Mouse (Mus musculus) liver, embryonic 16.5 days (tissue): Measurements from ENCODE around the gene Atrip. TPM values are rescaled to one million over a fixed set of nuclear protein-coding genes. Genes with fewer than 3 reads are reported as not detected.

Source experiments
- ATAC-seq: fragments of 200-750 bp; cut with Nextera tagmentation; 2 replicates; pipeline ENCODE4 v1.8.0; 2017; ENCODE audit warnings: low read depth, mild to moderate bottlenecking, moderate number of reproducible peaks, moderate library complexity
- H3K27ac ChIP-seq: fragments of 300-500 bp; sonication (generic); 2 replicates; pipeline ENCODE4 v1.5.1; 2014; ENCODE audit warnings: mild to moderate bottlenecking, low read length
- H3K27me3 ChIP-seq: fragments of 300-500 bp; sonication (generic); 2 replicates; pipeline ENCODE4 v1.6.1; 2014; ENCODE audit warnings: low read depth, low read length, mixed read lengths; ENCODE audit not compliant: control insufficient read depth, insufficient read depth
- H3K36me3 ChIP-seq: fragments of 300-500 bp; sonication (generic); 2 replicates; pipeline ENCODE4 v1.6.1; 2014; ENCODE audit warnings: mild to moderate bottlenecking; ENCODE audit not compliant: control insufficient read depth, insufficient read depth
- H3K4me1 ChIP-seq: fragments of 300-500 bp; sonication (generic); 2 replicates; pipeline ENCODE4 v1.6.1; 2014; ENCODE audit warnings: low read depth, low read length, mixed read lengths; ENCODE audit not compliant: control insufficient read depth
- H3K4me2 ChIP-seq: fragments of 300-500 bp; sonication (generic); 2 replicates; pipeline ENCODE4 v1.6.1; 2014; ENCODE audit warnings: low read depth, low read length, mixed read lengths
- H3K4me3 ChIP-seq: fragments of 300-500 bp; sonication (generic); 2 replicates; pipeline ENCODE4 v1.5.1; 2014; ENCODE audit warnings: low read depth, mild to moderate bottlenecking, low read length
- H3K9ac ChIP-seq: fragments of 300-500 bp; sonication (generic); 2 replicates; pipeline ENCODE4 v1.6.1; 2014; ENCODE audit warnings: low read depth, low read length
- H3K9me3 ChIP-seq: fragments of 300-500 bp; sonication (generic); replicated peaks from 2 replicates; pipeline ENCODE4 v1.6.1; 2016; ENCODE audit warnings: low read length; ENCODE audit not compliant: control insufficient read depth
- WGBS: fragments of 180-500 bp; shearing (Covaris S2); extraction: QIAGEN DNeasy Blood & Tissue Kit; methylation state at CpG from one replicate; pipeline ENCODE4 v1.1.7; 2014; ENCODE audit not compliant: insufficient replicate concordance; 5-methylcytosine and 5-hydroxymethylcytosine counted together
- polyA plus RNA-seq: library from polyadenylated mRNA; unstranded; fragments of >200 nt; fragmentation: Nextera tagmentation; extraction: Ambion mirVana; gene quantifications from 2 replicates; pipeline ENCODE4 v1.2.1, GENCODE M21; 2015

The Atrip gene
- polyA plus RNA-seq, 1 experiment from 2014 or later, result 8.8 TPM

DNA sequence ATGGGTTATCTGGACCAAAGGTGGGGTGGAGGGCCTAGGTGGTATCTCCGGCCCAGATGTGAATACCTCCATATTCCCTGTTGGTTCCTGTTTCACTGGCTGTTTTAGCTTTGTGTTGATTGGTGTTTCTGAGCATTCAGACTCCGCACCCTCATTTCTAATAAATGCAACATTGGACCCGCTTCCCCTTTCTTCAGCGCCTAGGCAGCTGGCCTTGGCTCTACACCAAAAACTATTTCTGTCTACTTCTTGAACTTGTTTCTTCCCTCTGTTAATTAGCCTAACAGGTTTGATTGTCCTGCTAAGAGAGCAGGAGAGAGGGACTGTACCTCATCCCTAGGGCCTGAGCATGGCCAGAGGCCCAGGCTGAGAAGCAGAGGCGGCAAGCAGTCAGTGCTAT, 16.4 kb downstream of the Atrip start:
- H3K4me2 ChIP-seq, result no peak overlapping the region
- no peaks in the 10 kb centered on the region for H3K27me3 ChIP-seq
- WGBS, result 83% methylated on average over 5 of the region's 5 CpGs
- H3K27ac ChIP-seq, result no peak overlapping the region
- H3K4me3 ChIP-seq, result no peak overlapping the region
- H3K9ac ChIP-seq, result no peak overlapping the region
- ATAC-seq, result no peak
- H3K4me1 ChIP-seq, result peaks cover 27% of the 10 kb centered on the region
- H3K9me3 ChIP-seq, result no peaks in the 10 kb centered on the region
- H3K36me3 ChIP-seq, result no peaks in the 10 kb centered on the region

DNA sequence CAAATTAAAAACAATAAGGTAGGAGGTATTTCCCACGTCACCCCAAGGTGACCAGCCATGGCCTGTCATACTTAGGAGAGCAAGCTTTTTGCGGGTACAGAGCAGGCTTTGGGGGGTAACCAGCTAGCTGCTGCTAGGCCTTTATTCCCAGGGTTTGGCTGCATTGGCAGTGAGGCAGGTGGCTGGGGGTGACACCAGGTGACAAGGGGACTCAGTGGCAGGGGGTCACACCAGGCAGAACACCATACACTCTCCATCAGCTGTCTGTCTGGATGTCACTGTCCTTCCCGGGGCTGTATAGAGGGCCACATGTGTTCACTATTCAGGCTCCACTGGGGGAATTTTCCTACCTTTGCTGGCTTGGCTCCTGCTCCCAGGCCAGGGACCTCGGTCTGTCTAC, 17.0 kb downstream of the Atrip start:
- no peaks in the 10 kb centered on the region for H3K9me3 ChIP-seq

DNA sequence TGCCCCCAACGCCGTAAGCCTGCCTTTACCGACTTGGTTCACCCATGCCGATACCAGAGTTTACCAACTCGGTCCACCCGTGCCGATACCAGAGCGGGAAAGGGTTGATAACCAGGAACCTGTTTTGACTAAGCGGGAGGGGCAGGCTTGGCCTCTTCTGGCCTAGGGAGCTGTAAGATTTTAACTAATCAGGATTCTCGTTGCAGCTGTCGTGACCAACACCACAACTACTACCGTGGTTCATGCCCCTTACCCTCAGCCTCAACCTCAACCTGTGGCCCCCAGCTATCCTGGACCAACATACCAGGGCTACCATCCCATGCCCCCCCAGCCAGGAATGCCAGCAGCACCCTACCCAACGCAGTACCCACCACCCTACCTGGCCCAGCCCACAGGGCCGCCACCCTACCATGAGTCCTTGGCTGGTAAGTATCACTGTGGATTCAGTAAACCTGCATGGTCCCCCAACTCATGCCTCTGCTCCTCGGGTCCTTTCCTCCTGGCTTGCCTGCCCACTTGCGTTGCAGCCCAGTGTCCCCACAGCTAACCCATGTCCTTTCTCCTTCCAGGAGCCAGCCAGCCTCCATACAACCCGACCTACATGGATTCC, 17.7 kb downstream of the Atrip start:
- Histone ChIP-seq H3K4me1 (peaks cover 27% of the 10 kb centered on the region), H3K27me3 (no peaks in the 10 kb centered on the region), H3K9me3 (no peaks in the 10 kb centered on the region), H3K9ac (no peak overlapping the region), H3K4me2 (no peak overlapping the region), H3K4me3 (no peak overlapping the region), H3K36me3 (no peaks in the 10 kb centered on the region), H3K27ac (no peak overlapping the region)
- no peak for ATAC-seq
- WGBS, result 81% methylated on average over 17 of the region's 17 CpGs

More for the DNA sequence above, 17.0 kb downstream of the Atrip start:
- H3K4me3 ChIP-seq, result no peak overlapping the region
- H3K9ac ChIP-seq, result no peak overlapping the region
- ATAC-seq, result no peak
- H3K4me2 ChIP-seq, result no peak overlapping the region
- WGBS, result 68% methylated on average over 4 of the region's 4 CpGs
- no peaks in the 10 kb centered on the region for H3K36me3 ChIP-seq
- H3K27ac ChIP-seq, result no peak overlapping the region
- H3K27me3 ChIP-seq, result no peaks in the 10 kb centered on the region
- peaks cover 27% of the 10 kb centered on the region for H3K4me1 ChIP-seq

DNA sequence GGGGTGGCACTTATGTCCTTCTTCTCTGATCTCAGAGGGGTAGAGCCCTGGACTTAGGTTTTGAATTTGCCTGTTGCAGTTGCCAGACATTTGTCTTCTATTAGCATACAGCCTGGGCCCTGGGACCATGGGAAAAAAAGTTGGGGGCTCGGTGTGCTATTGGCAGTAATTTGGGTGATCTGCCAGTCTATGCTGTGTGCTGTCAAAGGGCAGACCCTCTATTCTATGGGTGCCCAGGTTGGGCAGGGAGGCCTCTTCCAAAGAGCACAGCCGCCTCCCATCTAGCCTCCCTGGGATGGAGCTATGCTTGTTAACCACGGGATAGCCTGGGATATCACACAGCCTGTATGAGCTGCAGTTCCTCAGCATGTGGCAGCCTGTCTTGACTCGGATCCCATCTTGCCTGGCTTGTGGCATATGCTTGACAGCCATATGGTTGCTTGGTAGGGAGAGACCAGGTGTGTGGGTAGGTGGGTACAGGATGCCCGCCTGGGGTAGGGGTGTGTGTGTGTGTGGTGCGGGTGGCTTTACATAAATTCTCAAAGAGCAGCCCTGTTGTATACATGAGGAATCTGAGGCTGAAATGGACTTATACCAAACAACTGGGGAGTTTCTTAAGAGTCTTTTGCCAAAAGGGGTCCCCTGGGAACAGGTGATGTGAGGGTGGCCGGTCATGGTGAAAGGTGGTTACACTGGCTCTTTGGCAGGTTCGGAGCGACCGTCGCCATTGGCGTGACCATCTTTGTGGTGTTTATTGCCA, 18.5 kb downstream of the Atrip start:
- 79% methylated on average over 12 of the region's 12 CpGs for WGBS
- Histone ChIP-seq H3K36me3 (no peaks in the 10 kb centered on the region), H3K4me2 (peak overlapping the region; percentile 56), H3K9me3 (no peaks in the 10 kb centered on the region), H3K9ac (peak overlapping the region; percentile 29), H3K27me3 (no peaks in the 10 kb centered on the region), H3K27ac (0 out of 2 replicates have a peak overlapping the region, but pooled peaks have one; percentile 41), H3K4me3 (peak overlapping the region; percentile 46), H3K4me1 (peaks cover 27% of the 10 kb centered on the region)
- no peak for ATAC-seq

DNA sequence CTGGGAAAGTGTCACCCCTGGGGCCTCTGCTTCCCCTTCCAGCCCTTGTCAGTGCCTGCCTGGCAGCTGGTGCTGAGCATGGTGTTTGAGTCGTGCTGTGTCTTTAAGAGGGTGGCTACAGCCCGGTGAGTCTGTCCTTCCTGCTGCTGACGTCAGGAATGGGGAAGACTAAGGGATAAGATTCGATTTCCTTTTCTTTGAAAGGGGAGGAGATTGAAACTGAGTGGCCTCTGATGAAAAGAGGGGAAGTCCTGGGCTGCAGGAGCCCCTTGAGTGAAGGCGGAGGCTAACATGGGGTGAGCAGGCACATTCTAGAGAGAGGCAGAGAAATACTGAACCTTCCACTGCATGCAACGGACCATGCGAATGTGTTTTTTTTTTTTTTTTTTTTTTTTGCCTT, 19.2 kb downstream of the Atrip start:
- peak; percentile 41 for ATAC-seq
- 3% methylated on average over 7 of the region's 7 CpGs for WGBS
- Histone ChIP-seq H3K9ac (peak overlapping the region; percentile 29), H3K4me2 (peak overlapping the region; percentile 56), H3K27ac (peak overlapping the region; percentile 39; the same call in 1 of the 2 replicates), H3K4me3 (peak overlapping the region; percentile 46), H3K9me3 (no peaks in the 10 kb centered on the region), H3K4me1 (peaks cover 24% of the 10 kb centered on the region), H3K27me3 (no peaks in the 10 kb centered on the region), H3K36me3 (no peaks in the 10 kb centered on the region)

DNA sequence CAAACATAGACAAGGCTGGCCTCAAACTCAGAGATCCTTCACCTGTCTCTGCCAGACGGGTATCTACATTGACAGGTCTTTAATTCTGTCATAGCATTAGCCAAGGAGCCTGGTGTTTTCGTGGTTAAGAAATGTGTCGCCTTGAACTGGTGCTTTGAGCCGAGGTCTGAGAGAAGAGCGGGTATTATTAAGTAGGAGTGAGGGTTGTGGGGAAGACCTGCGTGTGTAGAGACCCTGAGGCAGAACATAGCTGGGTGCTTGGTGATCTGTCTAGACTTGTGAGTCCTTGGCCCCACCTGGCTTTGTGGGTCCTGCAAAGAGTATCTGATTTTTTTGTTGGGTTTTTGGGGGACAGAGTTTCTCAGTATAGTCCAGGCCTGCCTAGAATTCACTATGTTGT, 20.1 kb downstream of the Atrip start:
- H3K9me3 ChIP-seq, result no peaks in the 10 kb centered on the region
- H3K9ac ChIP-seq, result no peak overlapping the region
- no peak for ATAC-seq
- no peak overlapping the region for H3K27ac ChIP-seq
- no peaks in the 10 kb centered on the region for H3K27me3 ChIP-seq
- H3K36me3 ChIP-seq, result no peaks in the 10 kb centered on the region
- whole genome bisulfite sequencing, result 54% methylated on average over 6 of the region's 6 CpGs
- H3K4me1 ChIP-seq, result peaks cover 18% of the 10 kb centered on the region
- no peak overlapping the region for H3K4me2 ChIP-seq
- no peak overlapping the region for H3K4me3 ChIP-seq

DNA sequence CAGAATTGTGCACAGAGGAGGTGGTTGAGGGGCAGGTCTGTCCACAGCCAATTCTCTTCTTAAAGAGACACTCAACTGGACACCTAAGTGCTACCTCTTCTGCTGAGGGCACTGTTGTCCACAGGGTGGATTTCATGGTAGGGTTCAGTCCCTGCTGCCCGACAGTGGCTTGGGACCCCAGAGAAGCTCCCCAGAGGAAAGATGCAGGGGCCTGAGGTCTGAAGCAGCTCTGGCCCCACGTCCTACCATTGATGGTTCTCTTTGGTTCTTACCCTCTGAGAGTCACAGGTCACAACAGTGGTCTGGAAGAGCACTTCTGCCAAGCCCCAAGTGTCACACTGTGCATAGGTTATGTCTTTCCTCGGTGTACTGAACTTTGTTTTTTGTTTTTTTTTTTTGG, 20.6 kb downstream of the Atrip start:
- Histone ChIP-seq H3K9me3 (no peaks in the 10 kb centered on the region), H3K4me1 (peaks cover 14% of the 10 kb centered on the region), H3K4me3 (no peak overlapping the region), H3K9ac (no peak overlapping the region), H3K4me2 (no peak overlapping the region), H3K36me3 (no peaks in the 10 kb centered on the region), H3K27ac (no peak overlapping the region), H3K27me3 (no peaks in the 10 kb centered on the region)
- no peak for ATAC-seq
- WGBS, result 69% methylated on average over 3 of the region's 3 CpGs

DNA sequence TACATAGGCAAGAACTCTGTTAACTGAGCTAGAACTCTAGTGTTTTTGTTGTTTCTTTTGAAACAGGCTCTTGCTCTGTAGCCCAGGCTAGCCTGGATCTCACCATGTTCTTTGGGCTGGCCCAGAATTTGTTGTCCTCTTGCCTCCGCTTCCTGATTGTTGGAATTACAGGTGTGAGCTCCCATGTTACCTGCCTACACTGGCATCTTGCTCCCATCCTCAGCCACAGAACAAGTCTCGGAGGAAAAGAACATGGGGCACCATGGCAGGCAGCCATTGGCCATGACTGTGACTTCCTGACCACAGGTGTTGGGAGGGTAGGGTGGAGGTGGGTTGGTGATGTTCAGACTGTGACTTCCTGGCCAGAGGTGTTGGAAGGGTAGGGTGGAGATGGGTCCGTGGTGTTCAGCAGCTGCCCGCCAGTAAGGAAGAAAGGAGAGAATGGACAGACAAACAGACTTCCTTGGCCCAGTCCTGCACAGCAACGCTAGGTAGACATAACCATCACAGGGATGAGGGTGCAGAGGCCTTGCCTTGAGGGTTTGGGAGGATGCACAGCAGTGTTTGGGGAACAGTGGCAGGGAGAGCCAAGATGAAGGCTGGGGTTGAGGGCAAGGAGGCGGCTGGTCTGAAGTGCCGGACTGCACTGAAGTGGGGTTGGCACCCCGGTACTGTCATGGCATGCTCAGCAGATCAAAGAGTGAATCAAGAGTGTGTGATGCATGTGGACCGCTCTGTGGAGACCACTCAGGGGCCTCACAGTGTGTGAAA, 21.2 kb downstream of the Atrip start:
- H3K27ac ChIP-seq, result no peak overlapping the region
- H3K4me2 ChIP-seq, result no peak overlapping the region
- WGBS, result 78% methylated on average over 9 of the region's 9 CpGs
- no peak overlapping the region for H3K4me3 ChIP-seq
- ATAC-seq, result no peak
- peaks cover 14% of the 10 kb centered on the region for H3K4me1 ChIP-seq
- H3K27me3 ChIP-seq, result no peaks in the 10 kb centered on the region
- H3K9me3 ChIP-seq, result no peaks in the 10 kb centered on the region
- no peak overlapping the region for H3K9ac ChIP-seq
- H3K36me3 ChIP-seq, result no peaks in the 10 kb centered on the region
